Mouse (Mus musculus): ENCODE measurements around the gene Nr1h2.

The Nr1h2 gene

DNA sequence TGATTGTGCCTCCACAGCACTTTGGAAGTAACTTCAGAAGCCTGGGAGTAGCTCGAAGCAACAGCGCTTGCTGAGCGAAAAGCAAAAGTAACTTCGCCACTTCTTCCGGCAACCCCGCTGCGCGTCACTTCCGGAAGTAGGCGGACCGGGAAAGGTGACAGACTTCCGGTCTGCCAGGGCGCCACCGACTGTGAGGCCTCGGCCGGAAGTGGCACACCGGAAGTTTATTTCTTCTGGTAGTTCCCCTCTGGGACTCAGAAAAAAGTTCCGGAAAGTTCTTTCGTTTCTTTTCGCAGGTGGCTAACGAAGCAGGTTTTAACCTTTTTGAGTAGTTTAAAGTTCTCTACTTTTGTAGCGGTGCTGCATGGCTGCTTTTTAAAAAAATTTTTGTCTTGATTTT lies at the start of gene Nr1h2:
Gene Nr1h2 (minus strand): TSS at position 126 of the 400 bp plus-strand sequence.
- DNase-seq: peak; percentile 98

DNA sequence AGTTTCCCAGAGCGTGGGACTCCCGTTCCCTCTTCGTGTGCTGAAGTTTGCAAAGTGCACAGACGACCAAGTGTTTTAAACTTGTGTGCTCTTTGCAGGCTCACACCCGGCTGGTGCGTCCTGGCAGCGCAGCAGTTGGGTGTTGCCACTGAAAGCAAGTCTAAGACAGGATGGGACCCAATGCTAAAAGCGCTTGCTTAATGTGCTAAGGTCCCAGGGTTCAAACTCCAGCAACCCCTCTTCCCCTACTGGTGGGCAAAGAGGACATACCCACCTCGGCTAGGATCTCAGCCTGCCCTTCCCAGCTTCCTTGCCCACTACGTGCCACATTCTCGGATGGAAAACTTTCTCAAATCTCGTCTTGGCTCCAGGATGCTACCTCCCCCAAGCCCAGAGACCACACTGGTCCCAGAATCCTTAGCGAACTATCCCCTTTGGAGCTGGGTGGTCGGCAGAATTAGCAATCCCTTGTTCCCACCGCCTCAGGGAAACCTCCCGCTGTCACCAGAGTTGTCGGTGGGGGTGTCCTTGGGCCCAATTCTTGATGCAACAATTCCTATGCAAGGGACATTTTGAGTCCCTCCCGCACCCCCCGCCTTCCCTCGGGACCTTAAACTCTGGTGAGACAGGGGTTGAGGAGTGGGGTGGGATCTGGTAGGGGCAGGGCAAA lies 49.6 kb upstream of the Nr1h2 start:
- DNase-seq: no peak

DNA sequence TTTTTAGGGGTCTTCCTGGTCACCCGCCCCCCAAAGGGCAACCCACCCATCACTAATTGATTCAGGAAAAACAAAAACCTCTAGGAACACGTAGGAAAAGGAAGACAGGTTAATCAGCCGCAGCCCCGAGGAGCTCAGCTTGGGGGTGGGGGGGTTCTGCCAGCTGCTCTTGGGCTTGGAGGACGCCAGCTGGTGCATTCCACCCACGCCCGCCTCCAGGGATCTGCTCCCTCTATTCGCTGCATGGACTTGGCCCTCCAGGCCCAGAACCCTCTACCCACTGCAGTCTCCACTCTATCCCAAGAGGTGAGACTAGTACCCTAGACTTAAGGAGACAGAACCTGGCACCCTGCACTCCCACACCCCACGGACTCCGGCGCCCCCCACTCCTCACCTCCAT lies 48.7 kb upstream of the Nr1h2 start:
- no peak for DNase-seq

DNA sequence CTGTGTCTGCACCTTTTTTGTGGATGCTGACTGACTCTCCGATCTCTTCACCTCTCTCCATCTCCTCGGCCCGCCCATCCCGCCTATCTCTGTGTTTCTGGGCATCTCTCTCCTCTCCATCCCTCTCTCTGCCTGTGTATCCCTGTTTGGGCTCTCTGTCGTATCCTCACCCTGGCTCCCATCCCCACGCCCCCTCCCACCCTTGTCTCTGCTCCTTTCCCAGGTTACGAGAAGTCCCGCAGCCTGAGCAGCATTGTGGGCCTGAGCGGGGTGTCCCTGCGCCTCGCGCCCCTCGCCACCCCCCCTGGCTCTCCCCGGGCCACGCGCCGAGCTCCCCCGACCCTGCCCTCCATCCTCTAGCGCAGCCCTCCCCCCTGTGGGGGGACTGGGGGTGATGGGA lies 47.9 kb upstream of the Nr1h2 start:
- no peak for DNase-seq

DNA sequence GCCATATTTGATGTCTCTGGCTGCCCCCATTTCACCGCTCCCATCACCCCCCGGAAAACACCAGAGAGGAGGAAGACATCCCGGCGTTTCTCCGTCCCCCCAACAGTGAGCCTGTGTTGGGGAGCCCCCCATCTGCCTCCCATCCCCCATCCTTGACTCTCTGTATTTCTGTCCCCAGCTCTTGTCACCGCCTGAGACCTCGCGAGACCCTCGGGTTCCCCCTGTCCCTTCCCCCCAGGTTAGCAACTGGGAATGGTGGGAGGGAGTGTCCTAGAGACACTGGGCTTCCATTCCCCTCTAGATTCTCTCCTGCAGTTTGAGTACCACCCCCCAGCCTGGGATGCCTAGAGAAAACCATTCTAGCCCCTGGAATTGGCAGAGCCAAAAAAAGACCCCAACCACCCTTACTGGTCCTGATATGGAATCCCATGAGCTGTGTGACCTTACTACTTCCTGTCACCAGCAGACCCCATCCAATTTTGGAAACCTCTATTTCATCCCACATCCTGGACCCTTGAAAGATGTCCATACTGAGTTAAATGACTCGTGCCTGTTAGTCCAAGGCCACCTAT lies 47.0 kb upstream of the Nr1h2 start:
- no peak for DNase-seq

DNA sequence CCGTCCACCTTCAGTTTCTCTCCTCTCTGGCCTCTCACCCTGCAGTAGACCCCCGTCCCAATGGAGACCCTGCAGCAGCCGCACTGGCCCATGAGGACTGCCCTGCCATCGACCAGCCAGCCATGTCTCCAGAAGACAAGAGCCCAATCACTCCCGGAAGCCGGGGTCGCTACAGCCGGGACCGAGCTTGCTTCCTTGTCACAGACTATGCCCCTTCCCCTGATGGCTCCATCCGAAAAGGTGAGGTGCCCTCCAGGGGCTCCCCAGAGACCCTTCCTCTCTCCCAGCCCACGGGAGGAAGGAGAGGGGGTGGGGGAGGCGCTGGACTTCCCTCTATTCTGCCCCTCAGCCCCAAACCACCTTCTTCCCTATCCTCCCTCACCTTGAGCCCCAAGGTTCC lies 44.6 kb upstream of the Nr1h2 start:
- DNase-seq: no peak

DNA sequence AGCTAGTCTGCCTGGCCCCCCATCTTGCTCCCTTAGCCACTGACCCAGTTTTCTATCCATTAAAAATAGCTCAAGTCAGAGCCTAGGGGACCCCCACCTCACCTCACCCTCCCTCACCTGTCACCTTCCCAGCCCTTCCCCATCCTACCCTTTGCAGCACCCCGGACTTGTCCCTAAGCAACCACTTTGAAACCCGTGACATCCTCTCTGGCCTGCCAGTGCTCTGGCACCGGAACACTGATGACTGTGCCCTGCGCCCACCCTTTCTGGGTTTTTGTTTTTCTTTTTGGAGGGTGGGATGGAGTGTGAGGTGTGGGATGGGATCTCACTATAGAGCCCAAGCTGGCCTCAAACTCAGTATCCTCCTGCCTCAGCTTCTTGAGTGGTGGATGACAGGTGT lies 43.9 kb upstream of the Nr1h2 start:
- DNase-seq: no peak

DNA sequence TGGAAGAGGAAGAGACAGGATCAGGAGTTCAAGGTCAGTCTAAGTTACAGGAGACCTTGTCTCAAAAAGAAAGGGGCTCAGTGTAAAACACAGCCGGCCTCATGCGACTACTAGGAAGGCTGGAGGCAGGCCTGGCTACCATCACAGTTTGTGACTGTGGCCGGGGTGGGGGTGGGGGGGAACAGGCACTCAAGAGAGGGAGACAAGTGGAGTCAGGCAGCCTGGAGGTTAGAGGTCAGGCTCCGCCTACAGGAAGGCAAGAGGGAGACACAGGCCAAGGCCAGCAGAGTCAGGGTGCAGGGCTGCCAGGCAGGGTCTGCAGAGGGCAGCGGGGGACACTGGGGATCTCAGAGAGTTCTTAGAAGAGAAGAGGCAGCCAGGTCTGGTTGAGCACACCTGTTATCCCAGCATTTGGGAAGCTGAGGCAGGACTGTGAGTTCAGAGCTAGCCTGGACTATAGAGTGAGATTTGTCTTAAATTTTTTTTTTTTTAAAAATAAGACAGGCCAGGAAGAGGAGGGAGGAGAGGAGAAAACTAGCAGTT lies 43.3 kb upstream of the Nr1h2 start:
- DNase-seq: no peak

DNA sequence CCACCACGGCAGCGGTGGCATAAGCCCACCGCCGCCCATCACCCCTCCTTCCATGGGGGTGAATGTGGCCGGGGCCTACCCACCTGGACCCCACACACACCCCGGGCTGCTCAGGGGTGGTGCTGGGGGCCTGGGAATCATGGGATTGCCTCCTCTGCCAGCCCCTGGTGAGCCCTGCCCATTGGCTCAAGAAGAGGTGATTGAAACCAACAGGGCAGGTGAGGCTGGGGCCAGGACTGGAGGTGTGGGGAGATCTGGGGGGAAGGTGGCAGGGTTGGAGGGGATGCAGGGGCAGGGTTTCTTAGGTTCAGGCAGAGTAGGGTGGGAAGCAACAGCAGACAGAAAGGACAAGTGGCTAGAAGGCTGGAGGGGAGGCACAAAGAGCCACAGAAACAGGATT lies 42.3 kb upstream of the Nr1h2 start:
- no peak for DNase-seq

DNA sequence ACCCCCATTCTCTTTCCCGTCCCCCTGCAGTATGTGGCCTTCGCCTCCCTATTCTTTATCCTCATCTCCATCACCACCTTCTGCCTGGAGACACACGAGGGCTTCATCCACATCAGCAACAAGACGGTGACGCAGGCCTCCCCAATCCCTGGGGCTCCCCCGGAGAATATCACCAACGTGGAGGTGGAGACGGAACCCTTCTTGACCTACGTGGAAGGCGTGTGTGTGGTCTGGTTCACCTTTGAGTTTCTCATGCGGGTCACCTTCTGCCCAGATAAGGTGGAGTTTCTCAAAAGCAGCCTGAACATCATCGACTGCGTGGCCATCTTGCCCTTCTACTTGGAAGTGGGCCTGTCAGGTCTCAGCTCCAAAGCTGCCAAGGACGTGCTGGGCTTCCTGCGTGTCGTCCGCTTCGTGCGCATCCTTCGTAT lies 41.4 kb upstream of the Nr1h2 start:
- DNase-seq: no peak

DNA sequence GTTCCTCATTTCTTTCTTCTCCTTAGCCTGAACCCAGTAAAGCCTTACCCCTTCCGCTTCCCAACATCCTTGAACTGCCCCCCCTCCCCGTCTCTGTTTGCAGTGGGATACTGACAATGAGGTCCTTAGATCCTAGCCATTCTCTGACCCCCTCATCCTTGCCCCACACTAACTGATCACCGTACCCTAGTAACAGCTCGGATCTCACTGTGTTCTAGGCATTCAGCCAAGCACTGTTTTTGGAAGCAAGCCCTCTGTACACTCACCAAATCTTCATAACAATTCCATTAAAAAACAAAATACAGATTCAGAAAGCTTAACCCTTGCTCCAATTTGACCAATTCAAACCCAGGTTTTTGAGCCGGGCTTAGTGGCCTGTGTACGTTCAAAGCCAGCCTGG lies 40.5 kb upstream of the Nr1h2 start:
- DNase-seq: no peak

DNA sequence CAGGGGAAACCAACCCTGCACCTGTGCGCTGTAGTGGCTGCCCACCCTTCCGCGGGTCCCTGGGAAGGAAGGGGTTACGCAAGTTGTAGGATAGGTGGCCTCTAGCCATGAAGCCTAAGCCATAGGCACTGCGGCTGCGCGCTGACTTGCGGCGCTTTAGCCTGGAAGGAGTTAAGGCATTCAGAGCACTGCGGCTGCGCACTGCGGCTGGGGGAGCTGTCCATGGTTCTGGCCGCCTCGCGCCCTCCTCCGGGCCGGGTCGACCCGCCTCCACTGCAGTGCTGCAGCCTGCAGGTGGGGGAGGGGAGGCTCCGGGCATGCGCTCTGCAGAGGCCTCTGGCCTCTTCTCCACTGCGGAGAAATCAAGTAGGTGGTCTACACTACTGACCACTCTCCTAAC lies 40.0 kb upstream of the Nr1h2 start:
- DNase-seq: peak; percentile 79

DNA sequence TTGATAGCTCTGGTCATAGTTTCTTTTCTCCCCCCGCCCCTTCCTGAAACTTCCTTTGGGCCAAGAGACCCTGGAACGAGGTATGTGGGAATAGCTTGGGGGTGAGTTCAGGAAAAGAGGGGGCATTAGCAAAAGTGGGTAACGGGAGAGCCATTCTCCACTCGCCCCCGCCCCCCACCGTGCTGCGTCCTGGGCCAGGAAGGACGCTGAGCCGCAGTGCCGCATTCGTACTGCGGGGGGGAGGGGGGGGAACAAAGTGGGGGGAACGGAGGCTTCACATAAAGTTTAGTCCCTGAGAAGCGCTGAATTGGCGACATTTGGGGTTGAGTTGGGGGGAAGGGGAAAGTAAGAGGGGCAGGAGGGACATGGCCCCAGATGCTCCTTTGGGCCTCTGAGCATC lies 39.3 kb upstream of the Nr1h2 start:
- no peak for DNase-seq

DNA sequence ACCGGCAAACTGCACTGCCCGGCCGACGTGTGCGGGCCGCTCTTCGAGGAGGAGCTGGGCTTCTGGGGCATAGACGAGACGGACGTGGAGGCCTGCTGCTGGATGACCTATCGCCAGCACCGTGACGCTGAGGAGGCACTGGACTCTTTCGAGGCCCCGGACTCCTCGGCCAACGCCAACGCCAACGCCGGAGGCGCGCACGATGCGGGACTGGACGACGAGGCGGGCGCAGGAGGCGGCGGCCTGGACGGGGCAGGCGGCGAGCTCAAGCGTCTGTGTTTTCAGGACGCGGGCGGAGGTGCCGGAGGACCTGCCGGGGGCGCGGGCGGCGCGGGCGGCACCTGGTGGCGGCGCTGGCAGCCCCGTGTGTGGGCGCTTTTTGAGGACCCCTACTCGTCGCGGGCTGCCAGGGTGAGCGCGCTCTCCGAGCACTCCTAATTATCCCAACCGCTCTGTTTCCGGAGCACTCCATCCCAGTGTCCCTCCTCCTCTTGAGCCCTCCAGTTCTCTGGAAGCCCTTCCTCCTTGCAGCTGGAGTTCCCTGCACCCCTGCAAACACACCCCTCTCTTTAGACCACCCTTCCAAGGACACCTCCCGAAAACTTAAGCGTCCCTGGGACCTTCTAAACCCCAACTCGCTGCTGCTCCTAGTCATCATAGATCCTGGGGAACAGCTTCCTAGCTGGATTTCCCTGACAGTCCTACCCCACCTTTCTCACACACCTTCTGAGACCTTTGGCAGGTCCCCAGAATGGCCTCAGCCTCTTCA lies 37.8 kb upstream of the Nr1h2 start:
- no peak for DNase-seq

DNA sequence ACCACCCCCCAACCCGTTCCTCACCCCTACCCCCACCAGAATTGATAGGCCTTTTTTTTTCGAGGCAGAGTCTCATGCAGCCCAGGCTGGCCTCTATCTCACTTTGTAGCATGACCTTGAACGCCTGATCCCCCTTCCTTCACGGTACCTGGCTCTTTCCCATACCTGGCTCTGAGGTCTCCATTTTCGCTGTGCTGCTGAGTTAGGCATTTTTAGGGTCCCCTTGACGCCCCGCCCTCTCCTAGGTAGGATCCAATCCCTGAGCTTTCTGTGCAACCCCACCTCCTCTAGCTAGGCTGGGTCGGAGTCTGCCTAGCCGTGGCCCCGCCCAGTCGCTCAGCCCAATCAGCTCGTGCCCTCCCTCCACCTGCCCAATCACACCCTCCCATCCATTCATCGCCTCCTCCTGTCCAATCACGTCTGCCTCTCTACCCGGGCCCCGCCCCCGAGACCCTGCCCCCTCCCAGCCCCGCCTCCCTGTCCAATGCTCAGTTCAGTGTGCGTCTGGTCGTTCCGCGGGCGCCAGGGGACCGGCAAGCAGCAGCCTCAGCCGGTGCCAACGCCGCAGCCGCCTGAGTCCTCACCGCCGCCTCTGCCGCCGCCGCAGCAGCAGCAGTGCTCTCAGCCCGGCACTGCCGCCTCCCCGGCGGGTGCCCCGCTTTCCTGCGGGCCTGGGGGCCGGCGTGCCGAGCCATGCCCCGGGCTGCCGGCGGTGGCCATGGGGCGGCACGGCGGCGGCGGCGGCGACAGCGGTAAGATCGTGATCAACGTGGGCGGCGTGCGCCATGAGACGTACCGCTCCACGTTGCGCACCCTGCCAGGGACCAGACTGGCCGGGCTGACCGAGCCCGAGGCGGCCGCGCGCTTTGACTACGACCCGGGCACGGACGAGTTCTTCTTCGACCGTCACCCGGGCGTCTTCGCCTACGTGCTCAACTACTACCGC lies 36.9 kb upstream of the Nr1h2 start, which contains the start of gene Kcnc3:
Gene Kcnc3 (plus strand): TSS at position 263 of the 946 bp plus-strand sequence.
- peak; percentile 63 for DNase-seq

DNA sequence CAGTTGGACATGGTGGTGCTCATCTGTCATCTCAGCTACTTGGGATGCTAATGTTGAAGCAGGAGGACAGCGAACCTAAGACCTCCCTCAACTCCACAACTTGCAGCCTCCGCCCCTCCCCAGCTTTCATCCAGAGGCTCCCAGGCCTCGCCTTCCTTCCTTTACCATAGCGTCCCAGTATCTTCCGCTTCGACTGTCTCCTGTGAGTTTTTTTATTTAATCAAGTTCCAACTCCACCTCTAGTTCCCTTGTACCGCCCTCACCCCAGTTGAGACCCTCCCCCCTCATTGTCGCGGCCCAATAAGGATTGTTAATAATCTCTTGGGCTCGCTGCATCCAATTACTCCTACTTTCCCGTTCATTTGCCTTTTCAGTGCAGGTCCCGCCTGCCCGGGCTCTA lies 36.2 kb upstream of the Nr1h2 start:
- DNase-seq: no peak

DNA sequence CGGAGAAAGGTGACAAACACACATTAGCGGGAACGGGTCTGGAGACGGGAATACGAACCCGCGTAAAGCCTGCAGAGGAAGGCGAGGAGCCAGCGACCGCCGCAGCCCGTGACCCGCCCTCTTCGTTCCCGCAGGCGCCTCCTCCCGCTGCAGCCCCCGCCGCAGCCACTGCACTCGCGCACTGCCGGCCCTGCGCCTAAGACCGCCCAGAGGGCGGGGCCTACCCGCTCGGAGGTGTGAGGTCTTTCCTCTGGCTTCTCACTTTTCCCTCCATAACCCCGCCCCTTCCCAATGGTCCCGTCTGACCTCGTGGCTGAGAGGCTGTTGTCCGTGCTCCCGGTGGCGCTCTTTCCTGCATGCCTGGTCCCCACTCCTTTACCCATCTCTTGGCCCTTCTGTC lies 35.4 kb upstream of the Nr1h2 start:
- peak; percentile 44 for DNase-seq

DNA sequence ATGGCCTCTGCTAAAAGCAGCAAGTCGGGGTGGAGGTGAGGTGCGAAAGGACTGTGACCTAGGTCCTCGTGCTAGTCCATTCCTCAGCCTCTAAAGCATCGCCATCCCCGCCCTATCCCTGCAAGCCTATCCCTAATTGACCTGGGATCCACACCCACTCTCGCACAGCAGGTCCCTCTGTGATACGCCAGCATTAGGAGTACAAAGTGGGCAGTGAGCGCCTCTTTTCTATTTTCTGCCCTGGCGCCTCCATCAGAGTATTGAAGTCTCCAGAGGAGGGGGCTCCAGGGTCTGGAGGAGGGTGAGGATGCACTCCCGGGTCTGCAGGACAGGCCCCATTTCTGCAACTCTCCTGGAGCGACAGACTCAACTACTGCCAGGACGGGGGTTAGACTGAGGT lies 34.6 kb upstream of the Nr1h2 start:
- no peak for DNase-seq

DNA sequence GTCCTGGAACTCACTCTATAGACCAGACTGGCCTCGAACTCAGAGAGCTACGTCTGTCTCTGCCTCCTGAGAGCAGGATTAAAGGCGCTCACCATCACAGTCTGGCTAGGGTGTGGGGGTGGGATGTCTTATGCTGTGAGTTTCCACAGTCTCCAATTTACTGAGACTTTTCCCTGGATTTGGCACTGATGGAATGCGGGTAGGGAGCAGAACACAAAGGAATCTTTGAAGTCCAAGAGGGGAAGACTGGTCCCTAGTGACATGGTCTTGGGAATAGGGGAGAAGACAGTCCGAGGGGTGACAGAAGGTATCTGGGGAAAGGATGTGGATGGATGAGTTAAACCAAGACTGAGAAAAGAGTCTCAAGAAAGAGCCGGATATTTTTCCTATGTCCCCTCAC lies 33.9 kb upstream of the Nr1h2 start:
- no peak for DNase-seq

DNA sequence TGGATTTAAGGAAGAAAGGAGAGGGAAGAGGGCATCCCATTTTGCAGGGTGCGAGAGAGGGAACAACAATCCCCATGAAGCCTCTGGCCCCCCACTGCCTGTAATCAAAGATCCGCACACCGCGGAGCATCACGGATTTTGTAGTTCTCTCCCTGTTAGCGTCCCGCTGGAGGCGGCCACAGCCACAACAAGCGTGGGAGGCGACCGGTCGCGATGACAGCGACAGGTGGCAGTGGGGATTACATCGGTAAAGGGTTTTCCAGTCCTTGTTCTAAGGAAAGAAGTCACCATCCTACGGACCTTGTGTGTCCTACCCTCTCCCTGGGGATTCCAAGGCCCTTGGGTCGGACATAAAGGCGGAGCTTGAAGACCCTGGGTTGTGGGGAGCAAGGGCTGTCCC lies 33.2 kb upstream of the Nr1h2 start:
- peak; percentile 26 for DNase-seq

DNA sequence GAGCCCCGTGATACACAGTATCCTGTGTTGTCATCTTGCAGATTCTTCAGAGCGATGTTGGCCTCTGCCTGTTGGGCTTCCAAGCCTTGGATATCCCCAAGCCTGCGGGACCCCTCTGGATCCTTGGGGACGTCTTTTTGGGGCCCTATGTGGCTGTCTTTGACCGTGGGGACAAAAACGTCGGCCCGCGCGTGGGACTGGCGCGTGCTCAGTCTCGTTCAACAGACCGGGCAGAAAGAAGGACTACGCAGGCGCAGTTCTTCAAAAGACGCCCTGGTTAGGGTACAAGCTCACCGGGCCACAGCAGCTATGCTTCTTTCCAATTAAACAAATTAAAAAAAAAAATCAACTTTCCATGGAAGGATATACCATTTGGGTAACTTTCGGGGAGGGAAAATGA lies 32.8 kb upstream of the Nr1h2 start:
- no peak for DNase-seq

DNA sequence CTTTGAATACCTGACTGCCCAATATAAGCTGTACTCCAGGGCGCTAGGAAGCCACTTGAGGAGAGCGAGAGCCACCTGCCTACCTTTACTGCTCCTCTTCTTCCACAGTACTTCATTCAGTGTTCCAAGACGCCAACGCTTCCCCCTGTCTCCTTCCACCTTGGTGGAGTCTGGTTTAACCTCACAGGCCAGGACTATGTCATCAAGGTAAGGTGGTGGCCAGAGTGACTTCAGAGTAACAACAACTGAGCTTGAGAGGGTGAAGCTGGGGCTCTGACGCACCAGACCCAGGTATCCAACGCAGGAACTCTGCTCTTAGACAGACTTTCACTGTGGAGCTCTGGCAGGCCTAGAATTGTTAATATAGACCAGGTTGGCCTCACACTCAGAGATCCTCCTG lies 31.9 kb upstream of the Nr1h2 start:
- no peak for DNase-seq

DNA sequence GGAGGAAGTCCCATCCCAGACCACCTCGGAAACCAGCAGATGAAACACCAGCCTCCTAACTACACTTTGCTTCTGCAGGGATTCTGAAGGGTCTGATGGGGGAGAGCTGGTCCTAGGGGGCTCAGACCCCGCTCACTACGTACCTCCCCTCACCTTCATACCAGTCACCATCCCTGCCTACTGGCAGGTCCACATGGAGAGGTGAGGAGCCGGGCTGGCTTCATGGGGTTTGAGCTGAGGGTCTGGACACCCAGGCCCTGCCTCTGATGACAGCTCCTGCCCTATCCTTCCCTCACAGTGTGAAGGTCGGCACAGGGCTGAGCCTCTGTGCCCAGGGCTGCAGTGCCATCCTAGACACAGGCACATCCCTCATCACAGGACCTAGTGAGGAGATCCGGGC lies 31.2 kb upstream of the Nr1h2 start:
- no peak for DNase-seq

Data from thymus, postnatal 14 days (tissue).